Mouse (Mus musculus) neural tube, embryonic 15.5 days (tissue): ENCODE measurements around the gene Aif1l. TPM values are rescaled to one million over a fixed set of nuclear protein-coding genes. Genes with fewer than 3 reads are reported as not detected.
A peak's percentile ranks its signal among the peaks of the same experiment; 100 is the strongest.
"Not testable (repeated sequence)": the region's sequence is repeated elsewhere in the genome, so short reads cannot be mapped to it uniquely, and the experiment has no call there.

Experiments
- ATAC-seq: fragments of 200-750 bp; cut with Nextera tagmentation; 2 replicates; pipeline ENCODE4 v1.8.0; 2017; ENCODE audit warnings: mild to moderate bottlenecking, moderate TSS enrichment, moderate library complexity; ENCODE audit not compliant: low FRiP score
- H3K27ac ChIP-seq: fragments of 300-500 bp; sonication (generic); replicated peaks from 2 replicates; pipeline ENCODE4 v1.5.1; 2015; ENCODE audit warnings: mild to moderate bottlenecking, inconsistent platforms
- H3K27me3 ChIP-seq: fragments of 300-500 bp; sonication (generic); replicated peaks from 2 replicates; pipeline ENCODE4 v1.6.1; 2015; ENCODE audit warnings: inconsistent platforms
- H3K36me3 ChIP-seq: fragments of 300-500 bp; sonication (generic); 2 replicates; pipeline ENCODE4 v1.6.1; 2015; ENCODE audit warnings: inconsistent platforms
- H3K4me1 ChIP-seq: fragments of 300-500 bp; sonication (generic); 2 replicates; pipeline ENCODE4 v1.6.1; 2015; ENCODE audit warnings: inconsistent platforms
- H3K4me2 ChIP-seq: fragments of 300-500 bp; sonication (generic); 2 replicates; pipeline ENCODE4 v1.6.1; 2015; ENCODE audit warnings: inconsistent platforms, mild to moderate bottlenecking, moderate library complexity
- H3K4me3 ChIP-seq: fragments of 300-500 bp; sonication (generic); replicated peaks from 2 replicates; pipeline ENCODE4 v1.5.1; 2015; ENCODE audit warnings: mild to moderate bottlenecking, inconsistent platforms
- H3K9ac ChIP-seq: fragments of 300-500 bp; sonication (generic); replicated peaks from 2 replicates; pipeline ENCODE4 v1.6.1; 2015; ENCODE audit warnings: mild to moderate bottlenecking, inconsistent platforms
- H3K9me3 ChIP-seq: fragments of 300-500 bp; sonication (generic); replicated peaks from 2 replicates; pipeline ENCODE4 v1.6.1; 2016; ENCODE audit warnings: inconsistent platforms
- WGBS: fragments of 180-500 bp; shearing (Covaris S2); methylation state at CpG from one replicate; pipeline ENCODE4 v1.1.7; 2015; ENCODE audit warnings: mixed read lengths; 5-methylcytosine and 5-hydroxymethylcytosine counted together
- polyA plus RNA-seq: library from polyadenylated mRNA; unstranded; fragments of >200 nt; fragmentation: Nextera tagmentation; extraction: Ambion mirVana; gene quantifications from 2 replicates; pipeline ENCODE4 v1.2.1, GENCODE M21; 2015

Gene Aif1l
- 16.9 and 19.5 TPM in 2 replicates for polyA plus RNA-seq

- Histone ChIP-seq H3K27ac (no peak within 1 kb of the TSS; the same call in 1 of the 2 replicates), H3K36me3 (no peaks in the 10 kb centered on the region), H3K9ac (peak within 1 kb of the TSS; percentile 63), H3K4me3 (peak within 1 kb of the TSS; percentile 63), H3K4me1 (peaks cover 25% of the 10 kb centered on the region), H3K9me3 (no peaks in the 10 kb centered on the region), H3K4me2 (peak within 1 kb of the TSS; percentile 98), H3K27me3 (peaks cover 14% of the 10 kb centered on the region)
- under 1% methylated on average over 65 of the region's 66 CpGs for WGBS
- peak; percentile 62 for ATAC-seq
These were observed at the start of gene Aif1l for GRCm38 (mm10) chr2:31950058-31950871. Aif1l (plus strand) TSS chr2:31950139.

- H3K9ac ChIP-seq, result no peak overlapping the region
- no peaks in the 10 kb centered on the region for H3K36me3 ChIP-seq
- H3K4me2 ChIP-seq, result no peak overlapping the region
- H3K4me3 ChIP-seq, result no peak overlapping the region
- no peaks in the 10 kb centered on the region for H3K9me3 ChIP-seq
- no peak for ATAC-seq
- WGBS, result 69% methylated on average over 4 of the region's 4 CpGs
- H3K4me1 ChIP-seq, result peaks cover 12% of the 10 kb centered on the region; the same call in 1 of the 2 replicates
- no peak overlapping the region for H3K27ac ChIP-seq
- peaks cover 4% of the 10 kb centered on the region; the same call in 1 of the 2 replicates for H3K27me3 ChIP-seq
These were observed 49.0 kb upstream of the Aif1l start for GRCm38 (mm10) chr2:31900932-31901331.

GRCm38 (mm10) chr2:31901659-31902362 lies 48.1 kb upstream of the Aif1l start:
- H3K27ac ChIP-seq, result no peak overlapping the region

GRCm38 (mm10) chr2:31904089-31904488 lies 45.9 kb upstream of the Aif1l start:
- 27% methylated on average over 6 of the region's 6 CpGs for WGBS

More at GRCm38 (mm10) chr2:31901659-31902362, 48.1 kb upstream of the Aif1l start:
- WGBS, result 74% methylated on average over 4 of the region's 4 CpGs
- H3K9me3 ChIP-seq, result no peaks in the 10 kb centered on the region
- no peaks in the 10 kb centered on the region for H3K36me3 ChIP-seq
- H3K27me3 ChIP-seq, result peaks cover 4% of the 10 kb centered on the region; the same call in 1 of the 2 replicates
- H3K4me3 ChIP-seq, result no peak overlapping the region
- H3K4me1 ChIP-seq, result peaks cover 12% of the 10 kb centered on the region; the same call in 1 of the 2 replicates
- no peak for ATAC-seq
- no peak overlapping the region for H3K9ac ChIP-seq
- no peak overlapping the region for H3K4me2 ChIP-seq

GRCm38 (mm10) chr2:31904622-31905021 lies 45.3 kb upstream of the Aif1l start:
- no peaks in the 10 kb centered on the region for H3K9me3 ChIP-seq
- no peak overlapping the region for H3K4me3 ChIP-seq
- H3K27ac ChIP-seq, result no peak overlapping the region
- H3K27me3 ChIP-seq, result peaks cover 4% of the 10 kb centered on the region; the same call in 1 of the 2 replicates
- no peaks in the 10 kb centered on the region for H3K36me3 ChIP-seq
- H3K9ac ChIP-seq, result no peak overlapping the region
- H3K4me1 ChIP-seq, result peaks cover 10% of the 10 kb centered on the region; the same call in 1 of the 2 replicates
- no peak for ATAC-seq
- WGBS, result 10% methylated on average over 8 of the region's 8 CpGs
- no peak overlapping the region for H3K4me2 ChIP-seq

More at GRCm38 (mm10) chr2:31904089-31904488, 45.9 kb upstream of the Aif1l start:
- no peak for ATAC-seq
- H3K36me3 ChIP-seq, result no peaks in the 10 kb centered on the region
- peaks cover 4% of the 10 kb centered on the region; the same call in 1 of the 2 replicates for H3K27me3 ChIP-seq
- no peak overlapping the region for H3K9ac ChIP-seq
- H3K4me1 ChIP-seq, result peaks cover 12% of the 10 kb centered on the region; the same call in 1 of the 2 replicates
- no peaks in the 10 kb centered on the region for H3K9me3 ChIP-seq
- H3K4me2 ChIP-seq, result no peak overlapping the region
- no peak overlapping the region for H3K27ac ChIP-seq
- H3K4me3 ChIP-seq, result no peak overlapping the region

GRCm38 (mm10) chr2:31905682-31906081 lies 44.3 kb upstream of the Aif1l start:
- Histone ChIP-seq H3K4me2 (no peak overlapping the region), H3K9ac (no peak overlapping the region), H3K27me3 (peaks cover 4% of the 10 kb centered on the region; the same call in 1 of the 2 replicates), H3K36me3 (no peaks in the 10 kb centered on the region), H3K4me1 (0 out of 2 replicates have a peak, but pooled peaks cover 4% of the 10 kb centered on the region), H3K9me3 (no peaks in the 10 kb centered on the region), H3K4me3 (no peak overlapping the region), H3K27ac (no peak overlapping the region)
- 52% methylated on average over 9 of the region's 9 CpGs for WGBS
- ATAC-seq, result no peak; the same call in 1 of the 2 replicates

GRCm38 (mm10) chr2:31906407-31906806 lies 43.5 kb upstream of the Aif1l start:
- no peak for ATAC-seq
- no peaks in the 10 kb centered on the region for H3K36me3 ChIP-seq
- H3K27me3 ChIP-seq, result peaks cover 4% of the 10 kb centered on the region; the same call in 1 of the 2 replicates
- 71% methylated on average over 9 of the region's 9 CpGs for WGBS
- H3K27ac ChIP-seq, result no peak overlapping the region
- H3K4me1 ChIP-seq, result 0 out of 2 replicates have a peak, but pooled peaks cover 4% of the 10 kb centered on the region
- no peak overlapping the region for H3K9ac ChIP-seq
- H3K9me3 ChIP-seq, result no peaks in the 10 kb centered on the region
- no peak overlapping the region for H3K4me3 ChIP-seq
- no peak overlapping the region for H3K4me2 ChIP-seq

GRCm38 (mm10) chr2:31912575-31912974 lies 37.4 kb upstream of the Aif1l start:
- H3K4me1 ChIP-seq, result peaks cover 3% of the 10 kb centered on the region; the same call in 1 of the 2 replicates
- no peak overlapping the region for H3K4me3 ChIP-seq
- 81% methylated on average over 4 of the region's 4 CpGs for WGBS
- H3K27ac ChIP-seq, result no peak overlapping the region
- no peaks in the 10 kb centered on the region for H3K9me3 ChIP-seq
- H3K36me3 ChIP-seq, result no peaks in the 10 kb centered on the region
- 0 out of 2 replicates have a peak, but pooled peaks cover 7% of the 10 kb centered on the region for H3K27me3 ChIP-seq
- no peak overlapping the region for H3K9ac ChIP-seq
- ATAC-seq, result no peak
- no peak overlapping the region for H3K4me2 ChIP-seq

- not testable (repeated sequence) for ATAC-seq, H3K9ac ChIP-seq, H3K27ac ChIP-seq, H3K4me2 ChIP-seq, H3K4me1 ChIP-seq, H3K27me3 ChIP-seq, H3K9me3 ChIP-seq, H3K36me3 ChIP-seq, H3K4me3 ChIP-seq
These were observed 35.7 kb upstream of the Aif1l start for GRCm38 (mm10) chr2:31914213-31914612.

GRCm38 (mm10) chr2:31915112-31915511 lies 34.8 kb upstream of the Aif1l start:
- no peak overlapping the region for H3K4me2 ChIP-seq
- no peaks in the 10 kb centered on the region for H3K36me3 ChIP-seq
- H3K4me3 ChIP-seq, result no peak overlapping the region
- 20% methylated on average over 4 of the region's 4 CpGs for WGBS
- H3K27me3 ChIP-seq, result 0 out of 2 replicates have a peak, but pooled peaks cover 7% of the 10 kb centered on the region
- ATAC-seq, result no peak
- no peak overlapping the region for H3K27ac ChIP-seq
- no peak overlapping the region for H3K9ac ChIP-seq
- peaks cover 3% of the 10 kb centered on the region; the same call in 1 of the 2 replicates for H3K4me1 ChIP-seq
- H3K9me3 ChIP-seq, result no peaks in the 10 kb centered on the region

- no peak overlapping the region for H3K4me3 ChIP-seq
- H3K36me3 ChIP-seq, result no peaks in the 10 kb centered on the region
- H3K9me3 ChIP-seq, result no peaks in the 10 kb centered on the region
- no peak for ATAC-seq
- no peak overlapping the region for H3K4me2 ChIP-seq
- no peak overlapping the region for H3K9ac ChIP-seq
- WGBS, result 29% methylated on average over 4 of the region's 4 CpGs
- H3K4me1 ChIP-seq, result peaks cover 3% of the 10 kb centered on the region; the same call in 1 of the 2 replicates
- no peak overlapping the region for H3K27ac ChIP-seq
- H3K27me3 ChIP-seq, result peaks cover 7% of the 10 kb centered on the region; the same call in 1 of the 2 replicates
These were observed 32.3 kb upstream of the Aif1l start for GRCm38 (mm10) chr2:31917636-31918035.
